Mouse (Mus musculus) mouse embryonic stem cell (cell line): ENCODE data around the gene Hist1h1e.
"Not testable (repeated sequence)": the region's sequence is repeated elsewhere in the genome, so short reads cannot be mapped to it uniquely, and the experiment has no call there.

ENCODE experiments used
- in situ Hi-C, 2 experiments: fragments of 300-500 bp; cut with MboI; formaldehyde crosslinking; loops; 1 replicate in 1 of 2; 3 replicates in 1 of 2; pipeline ENCODE4 v1.14.3; 2019 to 2020; ENCODE audit warnings: low sequenced_read_pairs in 2 of 2, low pct_unique_long_range_greater_than_20kb in 1 of 2, mixed read lengths in 1 of 2; ENCODE audit not compliant: unreplicated experiment in 1 of 2

Hist1h1e gene

DNA sequence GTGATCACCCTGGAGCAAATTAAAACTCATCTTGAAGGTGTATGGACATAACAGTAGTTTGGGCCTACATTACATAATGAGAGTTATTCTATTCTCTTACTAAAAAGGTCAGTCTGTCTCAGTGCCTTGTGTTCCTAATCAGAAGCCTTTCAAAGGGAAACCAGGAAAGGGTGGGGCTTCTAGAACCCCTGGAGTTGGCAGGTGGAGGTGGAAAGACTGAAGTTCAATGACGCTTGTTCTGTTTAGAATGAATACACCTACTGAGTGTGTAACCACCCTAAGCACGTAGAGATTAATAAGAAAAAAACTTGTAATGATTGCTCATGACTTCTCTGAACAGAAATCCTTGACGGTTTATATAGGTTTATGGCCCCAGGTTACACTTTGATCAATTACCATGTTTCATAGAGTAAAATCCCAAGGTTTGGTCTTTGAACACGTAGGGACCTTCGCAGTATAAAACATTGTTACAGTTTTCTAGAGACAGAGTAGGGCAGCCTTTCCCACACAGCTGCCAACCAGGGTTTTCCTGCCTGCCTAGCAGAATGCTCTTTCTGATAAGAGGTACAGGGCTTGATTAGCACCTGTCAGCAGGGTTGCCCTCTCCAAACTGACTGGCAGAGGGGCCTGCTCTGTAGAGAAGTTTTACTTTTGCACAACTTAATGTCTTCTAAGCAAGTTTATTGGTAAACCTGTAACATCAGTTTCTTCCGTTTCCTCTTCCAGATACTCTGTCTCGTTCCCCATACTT lies 26.6 kb downstream of the Hist1h1e start:
- in situ Hi-C loops = loop anchor here (5.0 to 10.0 kb wide), 2 partner anchors 163 to 171 kb away; partner anchors contain the start of gene Abt1 (in 1 of the 2)

DNA sequence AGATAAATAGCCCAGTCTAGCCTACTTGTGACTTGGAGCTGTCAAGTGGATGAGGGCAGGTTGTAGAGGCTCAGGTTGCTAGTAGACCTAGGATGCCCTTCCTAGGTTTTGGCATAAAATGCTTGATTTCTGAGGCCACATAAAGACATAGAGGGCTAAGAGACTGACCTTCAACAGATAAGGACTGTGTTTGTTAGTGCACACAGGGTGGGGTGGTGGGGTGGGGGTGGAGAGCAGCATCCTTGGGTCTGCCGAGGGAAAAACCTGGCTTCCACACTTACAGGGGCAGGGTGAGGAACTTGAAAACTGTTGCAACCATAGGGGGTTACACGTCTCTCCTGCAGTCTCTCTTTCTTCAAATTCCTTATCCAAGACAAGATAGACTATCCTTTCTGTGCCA lies 27.2 kb downstream of the Hist1h1e start:
- in situ Hi-C loops = loop anchor here (5.0 to 10.0 kb wide), 2 partner anchors 163 to 170 kb away; partner anchors contain the start of gene Abt1 (in 1 of the 2)

DNA sequence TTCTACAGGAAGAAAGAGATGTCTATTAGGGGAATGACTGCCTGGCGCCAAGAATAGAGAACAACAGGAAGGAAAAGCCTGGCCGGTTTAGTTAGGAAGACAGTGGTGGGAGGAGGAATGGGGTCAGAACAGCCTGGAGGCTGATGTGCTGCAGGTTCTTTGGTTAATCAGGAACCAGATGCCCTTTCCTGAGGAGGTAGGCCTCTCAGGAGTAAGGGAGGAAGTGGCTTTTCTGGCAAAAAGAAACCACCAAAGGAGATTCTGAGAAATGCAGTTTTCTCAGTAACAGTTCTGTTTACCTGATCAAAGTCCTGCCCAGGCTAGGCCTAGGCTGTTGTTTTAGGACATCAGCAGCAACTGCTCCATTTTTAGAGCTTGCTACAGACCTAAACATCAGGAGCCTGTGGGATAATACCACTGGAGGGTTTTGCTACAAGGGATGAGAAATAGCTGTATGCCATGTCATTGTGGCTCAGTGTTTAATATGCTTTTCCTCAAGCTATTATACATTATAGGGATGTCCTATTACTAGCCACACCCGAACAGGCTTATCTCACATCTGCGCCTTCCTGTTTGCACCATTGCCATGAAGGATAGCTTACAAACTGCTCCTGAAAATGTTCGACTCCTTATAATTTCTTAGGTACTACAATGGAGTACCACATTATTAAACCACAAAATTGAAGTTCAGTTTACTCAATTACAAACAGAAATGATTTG lies 29.1 kb downstream of the Hist1h1e start:
- in situ Hi-C loops = loop anchor here in 1 of 2 experiments (10.0 kb wide), 1 partner anchor 168 kb away; the partner anchor contains the start of gene Abt1

DNA sequence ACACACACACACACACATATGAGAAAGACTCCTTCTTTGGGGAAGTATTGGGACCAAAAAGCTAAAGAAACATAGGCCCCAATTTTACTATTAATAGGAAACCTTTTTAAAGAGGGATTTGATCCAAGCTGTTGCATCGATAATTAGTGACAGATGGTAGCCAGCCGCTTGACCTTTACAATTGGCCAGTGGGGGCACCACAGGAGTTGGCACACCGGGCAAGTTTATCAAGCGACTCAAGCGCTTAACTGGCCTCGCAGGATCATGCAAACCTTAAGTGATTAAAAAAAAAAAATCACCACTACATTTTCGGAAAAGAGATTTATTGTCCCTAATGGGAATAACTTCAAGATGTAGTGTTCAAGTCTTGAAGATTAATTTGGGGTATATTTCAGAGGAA lies 29.7 kb downstream of the Hist1h1e start:
- in situ Hi-C loops = loop anchor here in 1 of 2 experiments (10.0 kb wide), 1 partner anchor 168 kb away; the partner anchor contains the start of gene Abt1

DNA sequence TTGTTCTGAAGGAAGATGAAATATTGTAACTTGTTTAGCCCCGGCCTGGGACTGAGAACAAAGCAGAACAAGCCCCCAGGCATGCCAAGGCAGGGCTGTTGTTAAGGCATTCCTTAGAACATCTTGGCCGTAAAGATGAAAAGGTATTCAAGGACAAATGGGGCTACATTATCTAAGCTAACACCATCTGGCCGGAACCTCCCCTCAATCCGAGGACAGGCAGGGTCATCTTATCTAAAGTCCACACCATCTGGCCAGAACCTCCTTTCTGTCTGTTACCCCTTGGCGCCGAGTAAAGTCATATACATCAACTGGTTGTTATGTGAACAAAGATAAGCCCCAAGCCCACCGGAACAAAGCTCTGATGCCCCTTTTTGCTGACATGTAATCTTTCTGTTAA lies 30.5 kb downstream of the Hist1h1e start:
- in situ Hi-C loops = loop anchor here in 1 of 2 experiments (10.0 kb wide), 1 partner anchor 167 kb away; the partner anchor contains the start of gene Abt1

DNA sequence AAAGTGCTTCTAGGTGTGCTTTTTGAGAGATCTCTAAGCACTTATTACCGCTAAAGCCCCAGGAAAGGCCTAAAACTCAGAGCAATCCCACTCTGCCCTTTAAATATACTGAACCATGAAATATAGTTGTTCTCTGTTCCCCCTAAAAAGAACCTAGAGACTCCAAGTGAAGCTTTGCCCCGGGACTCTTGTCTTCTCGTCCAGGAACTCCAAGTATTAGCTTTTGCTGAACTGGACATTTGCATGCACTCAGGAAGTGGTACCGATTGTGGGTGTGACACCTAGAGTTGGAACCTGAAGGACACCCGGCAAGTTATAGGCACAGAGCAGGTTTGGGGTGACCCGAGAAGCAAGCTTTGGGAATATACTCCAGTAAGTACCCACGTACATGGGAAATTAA lies 31.2 kb downstream of the Hist1h1e start:
- in situ Hi-C loops = loop anchor here in 1 of 2 experiments (10.0 kb wide), 1 partner anchor 166 kb away; the partner anchor contains the start of gene Abt1

DNA sequence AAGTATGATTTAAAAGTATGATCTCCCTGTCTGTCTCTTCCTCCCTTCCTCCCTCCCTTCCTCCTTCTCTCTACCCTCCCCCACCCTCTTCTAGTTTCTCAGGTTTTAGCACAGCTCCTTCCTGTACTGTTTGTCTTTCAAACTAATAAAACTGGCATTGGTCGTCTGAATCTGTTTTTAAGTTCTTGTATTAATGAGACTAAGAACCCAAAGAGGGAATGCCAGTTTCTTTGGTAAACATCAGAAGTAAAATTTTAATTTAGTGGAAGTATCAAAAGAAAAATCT lies 35.5 kb downstream of the Hist1h1e start:
- in situ Hi-C loops = no loop called here

DNA sequence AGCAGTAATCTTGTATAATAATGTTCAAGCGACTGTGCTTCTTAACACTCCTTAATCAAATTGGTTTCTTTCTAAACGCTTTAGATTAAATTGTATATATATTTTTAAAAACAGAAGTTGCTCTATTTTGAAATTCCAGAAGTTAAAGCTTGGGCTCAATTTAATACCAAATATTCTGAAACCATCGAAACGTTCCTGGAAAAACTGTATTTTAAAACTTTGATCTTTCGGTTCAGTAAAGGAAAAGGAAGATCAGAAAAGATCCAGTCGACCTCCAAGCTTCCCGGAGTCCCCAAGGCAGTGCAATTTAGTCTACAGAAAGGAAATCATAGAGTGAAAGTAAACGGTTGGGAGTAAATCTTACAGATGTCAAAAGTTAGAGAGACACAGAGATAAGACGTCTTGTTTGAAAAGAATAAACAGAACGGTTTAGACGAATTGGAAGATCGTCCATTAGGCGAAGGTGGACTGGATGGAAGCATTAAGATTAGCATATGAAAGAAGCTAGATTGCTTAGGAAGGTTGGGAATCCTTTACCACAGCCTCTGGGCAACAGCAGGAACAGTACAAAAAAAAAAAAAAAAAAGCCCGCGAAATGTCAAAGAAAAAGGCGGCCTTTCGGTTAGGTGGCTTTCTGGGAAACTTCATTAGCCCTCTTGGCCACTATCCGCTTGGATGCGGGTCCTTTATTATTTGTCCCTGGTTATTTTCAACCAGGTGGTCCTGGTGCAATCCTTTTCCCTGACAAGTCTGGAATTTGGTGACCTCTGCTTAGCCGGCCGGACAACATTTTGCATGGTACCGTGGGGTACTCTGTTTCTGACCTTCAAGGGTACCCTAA lies 36.0 kb downstream of the Hist1h1e start:
- in situ Hi-C loops = no loop called here

DNA sequence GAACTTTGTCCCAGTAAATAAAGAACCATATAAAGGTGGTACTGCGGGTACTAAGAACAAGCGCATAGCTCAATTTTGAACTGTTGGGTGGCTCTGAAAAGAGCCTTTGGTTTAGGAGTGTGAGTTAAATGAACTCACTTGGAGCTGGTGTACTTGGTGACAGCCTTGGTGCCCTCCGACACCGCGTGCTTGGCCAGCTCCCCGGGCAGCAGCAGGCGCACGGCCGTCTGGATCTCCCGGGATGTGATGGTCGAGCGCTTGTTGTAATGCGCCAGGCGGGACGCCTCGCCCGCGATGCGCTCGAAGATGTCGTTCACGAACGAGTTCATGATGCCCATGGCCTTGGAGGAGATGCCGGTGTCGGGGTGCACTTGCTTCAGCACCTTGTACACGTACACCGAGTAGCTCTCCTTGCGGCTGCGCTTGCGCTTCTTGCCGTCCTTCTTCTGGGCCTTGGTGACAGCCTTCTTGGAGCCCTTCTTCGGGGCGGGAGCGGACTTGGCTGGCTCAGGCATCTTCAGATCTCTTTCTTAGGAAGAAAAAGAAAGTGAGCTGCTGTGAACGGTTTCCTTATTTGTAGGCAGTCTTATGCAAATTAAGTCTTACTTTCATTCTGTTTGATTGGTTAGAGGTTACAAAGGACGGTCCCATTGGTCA lies 36.8 kb downstream of the Hist1h1e start:
- in situ Hi-C loops = not testable (repeated sequence)

DNA sequence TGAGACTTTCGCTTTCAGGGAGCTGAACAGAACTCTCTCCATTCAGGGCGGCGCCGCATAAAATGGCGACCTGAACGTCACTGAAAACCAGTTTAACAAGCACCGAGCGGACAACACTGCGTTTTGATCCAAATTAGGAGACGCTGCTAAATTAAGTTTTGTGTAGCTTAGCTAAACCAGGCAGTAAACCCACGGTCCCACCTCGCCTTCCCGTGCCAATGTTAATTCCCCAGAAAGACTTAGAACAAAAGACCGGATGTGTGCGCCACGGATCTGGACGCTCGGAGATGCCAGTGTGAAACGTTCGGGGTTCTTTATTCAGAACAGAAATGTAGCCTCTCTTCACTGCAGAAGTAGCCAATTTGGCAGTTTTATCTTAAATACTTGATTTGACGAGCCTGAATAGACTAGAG lies 37.3 kb downstream of the Hist1h1e start:
- in situ Hi-C loops = no loop called here

DNA sequence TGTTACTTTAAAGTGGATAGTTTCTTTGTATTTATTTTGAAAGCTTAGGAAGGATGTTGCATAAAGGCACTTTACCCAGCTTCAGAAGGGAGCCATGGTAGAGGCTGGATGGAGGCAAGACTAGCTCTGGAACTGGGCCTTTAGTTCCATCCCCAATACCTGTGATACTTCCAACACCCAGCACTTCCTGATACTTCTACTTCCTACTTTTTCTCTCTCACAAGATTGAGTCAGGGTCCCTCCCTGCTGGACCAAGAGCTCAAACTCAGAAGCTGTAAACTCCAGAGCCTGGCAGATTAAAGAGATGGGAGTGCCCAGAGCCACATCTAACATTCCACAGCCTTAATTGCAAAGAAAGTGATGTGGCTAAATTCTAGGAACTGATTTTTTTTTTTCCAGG lies 38.0 kb downstream of the Hist1h1e start:
- in situ Hi-C loops = no loop called here

DNA sequence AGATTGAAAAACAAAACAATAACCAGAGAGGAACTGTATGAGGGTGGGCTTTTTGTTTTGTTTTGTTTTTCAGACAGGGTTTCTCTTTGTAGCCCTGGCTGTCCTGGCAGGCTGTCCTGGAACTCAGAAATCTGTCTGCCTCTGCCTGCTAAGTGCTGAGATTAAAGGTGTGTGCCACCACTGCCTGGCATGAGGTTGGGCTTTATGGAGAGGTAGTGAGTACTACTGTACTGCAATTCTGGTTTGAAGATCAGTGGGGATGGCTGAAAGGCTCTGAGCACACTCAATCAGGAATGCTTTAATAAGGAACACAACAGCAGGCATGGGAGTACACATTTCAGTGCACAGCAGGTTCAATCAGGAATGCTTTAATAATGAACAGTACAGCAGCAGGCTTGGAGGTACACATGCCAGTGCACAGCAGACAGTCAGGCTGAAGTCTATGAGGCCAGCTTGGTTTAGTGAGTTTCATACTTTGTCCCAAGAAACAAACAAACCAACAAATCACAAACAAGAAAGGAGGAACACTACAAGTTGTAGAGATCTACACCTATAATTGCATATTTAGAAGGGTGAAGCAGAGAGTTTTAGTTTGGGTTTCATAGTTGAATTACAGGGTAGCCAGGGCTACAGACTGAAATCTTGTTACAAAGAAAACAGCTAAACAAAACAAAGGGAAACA lies 38.8 kb downstream of the Hist1h1e start:
- in situ Hi-C loops = no loop called here

DNA sequence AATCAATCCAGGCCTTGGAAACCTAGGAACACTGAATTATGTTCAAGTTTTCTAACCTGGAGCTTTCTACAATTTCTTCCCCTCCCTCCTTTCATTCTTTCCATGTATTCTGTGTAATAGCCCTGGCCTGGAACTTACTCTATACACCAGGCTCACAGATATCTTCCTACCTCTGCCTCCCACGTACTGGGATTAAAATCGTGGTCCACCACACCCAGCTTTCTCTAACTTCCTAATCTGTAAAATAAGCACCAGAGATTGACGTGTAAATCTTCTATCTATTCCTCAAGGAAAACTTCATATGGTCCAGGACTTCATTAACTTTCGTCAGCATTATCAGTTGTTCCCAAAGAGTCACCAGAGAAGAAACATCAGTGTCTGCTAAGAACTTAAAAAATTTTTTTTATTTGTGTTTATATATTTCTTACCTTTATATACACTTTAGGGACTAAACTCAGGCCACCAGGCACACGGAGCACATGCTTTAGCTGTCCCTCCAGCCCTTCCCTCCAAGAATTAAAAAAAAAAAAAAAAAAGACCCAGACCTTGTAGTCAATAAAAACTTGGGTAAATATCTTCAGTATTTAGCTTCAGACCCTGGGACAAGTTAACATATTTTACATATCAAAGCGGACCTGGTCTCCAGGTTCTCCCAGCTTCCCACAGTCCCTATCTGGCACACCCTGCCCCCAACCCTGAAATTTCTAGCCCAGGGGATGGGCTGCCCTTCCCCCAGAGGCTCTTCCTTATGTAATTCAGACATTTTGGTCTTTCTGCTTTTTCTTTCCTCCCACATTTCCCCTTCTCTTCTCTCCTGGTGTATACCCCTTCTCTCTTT lies 39.9 kb downstream of the Hist1h1e start:
- in situ Hi-C loops = no loop called here

DNA sequence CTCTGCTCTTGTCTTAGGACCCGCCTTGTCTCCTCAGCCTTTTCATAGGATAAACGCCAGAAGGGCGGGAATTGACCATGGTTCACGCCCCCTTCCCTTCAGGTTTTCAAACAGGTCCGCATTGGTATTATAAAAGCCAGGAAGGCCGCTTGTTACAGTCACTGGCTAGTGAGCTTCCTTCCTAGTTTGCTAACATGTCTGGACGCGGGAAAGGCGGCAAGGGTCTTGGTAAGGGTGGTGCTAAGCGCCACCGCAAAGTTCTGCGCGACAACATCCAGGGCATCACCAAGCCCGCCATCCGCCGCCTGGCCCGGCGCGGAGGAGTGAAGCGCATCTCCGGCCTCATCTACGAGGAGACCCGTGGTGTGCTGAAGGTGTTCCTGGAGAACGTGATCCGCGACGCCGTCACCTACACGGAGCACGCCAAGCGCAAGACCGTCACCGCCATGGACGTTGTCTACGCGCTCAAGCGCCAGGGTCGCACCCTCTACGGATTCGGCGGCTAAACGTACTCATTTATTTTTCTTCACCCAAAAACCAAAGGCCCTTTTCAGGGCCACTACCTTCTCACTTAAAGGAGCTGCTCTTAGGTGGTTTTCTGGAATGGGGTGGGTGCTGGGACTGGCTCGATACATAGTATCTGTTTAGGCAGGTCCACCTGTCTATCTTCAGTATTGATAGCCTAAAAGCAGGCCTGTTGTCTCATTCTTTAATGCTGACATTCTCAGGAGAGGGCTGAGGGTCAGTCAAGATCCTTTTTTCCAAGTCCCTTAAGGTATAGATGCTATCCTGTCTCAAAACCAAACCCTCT lies 40.7 kb downstream of the Hist1h1e start, which contains the start of gene Hist1h4d:
Hist1h4d (plus strand) TSS at position 191 of the 811 bp plus-strand sequence.
- in situ Hi-C loops = no loop called here

DNA sequence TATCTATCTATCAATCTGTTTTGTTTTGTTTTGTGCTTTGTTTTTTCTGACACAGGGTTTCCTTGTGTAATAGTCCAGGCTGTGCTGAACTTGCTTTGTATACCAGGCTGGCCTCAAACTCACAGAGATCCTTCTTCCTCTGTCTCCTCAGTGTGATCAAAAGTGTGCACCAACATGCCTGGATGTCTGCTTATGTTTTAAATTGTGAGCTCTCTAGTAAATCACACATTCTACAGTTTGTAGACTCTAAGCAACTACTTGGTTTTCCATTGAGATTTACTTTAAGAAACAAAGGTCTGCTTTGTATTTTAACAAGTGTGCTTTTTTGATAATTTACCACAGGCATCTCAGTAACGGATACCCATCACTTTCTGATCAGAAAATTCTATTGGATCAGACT lies 44.5 kb downstream of the Hist1h1e start:
- in situ Hi-C loops = loop anchor here in 1 of 2 experiments (10.0 kb wide), 1 partner anchor 167 kb away; the partner anchor contains the start of genes Hist1h2bb and Hist1h3c
